Mouse (Mus musculus) layer of hippocampus, postnatal 14 days (tissue): ENCODE measurements at regions not wholly inside any gene's neighbourhood (a gene's known extent, or its start where the extent isn't known, plus 50 kb on each side); places are given as distances from the start of the nearest gene placed in this dataset.
"Not testable (repeated sequence)": the region's sequence is repeated elsewhere in the genome, so short reads cannot be mapped to it uniquely, and the experiment has no call there.

ENCODE experiments used
- DNase-seq, 2 experiments: peaks; one replicate each; pipeline ENCODE4 v3.0.0; 2021 to 2022; ENCODE audit warnings: low spot score in 2 of 2, mixed read lengths in 1 of 2

- DNase-seq, result not testable (repeated sequence)
Observed at GRCm38 (mm10) chr17:10150403-10150689, 169.3 kb downstream of the Qk start.

- DNase-seq, result peak in 1 of 2 experiments; percentile 6
Observed at GRCm38 (mm10) chr17:10149682-10150402, 169.8 kb downstream of the Qk start.

GRCm38 (mm10) chr17:10147106-10147505 is 172.5 kb downstream of the Qk start:
- DNase-seq, result no peak

DNA sequence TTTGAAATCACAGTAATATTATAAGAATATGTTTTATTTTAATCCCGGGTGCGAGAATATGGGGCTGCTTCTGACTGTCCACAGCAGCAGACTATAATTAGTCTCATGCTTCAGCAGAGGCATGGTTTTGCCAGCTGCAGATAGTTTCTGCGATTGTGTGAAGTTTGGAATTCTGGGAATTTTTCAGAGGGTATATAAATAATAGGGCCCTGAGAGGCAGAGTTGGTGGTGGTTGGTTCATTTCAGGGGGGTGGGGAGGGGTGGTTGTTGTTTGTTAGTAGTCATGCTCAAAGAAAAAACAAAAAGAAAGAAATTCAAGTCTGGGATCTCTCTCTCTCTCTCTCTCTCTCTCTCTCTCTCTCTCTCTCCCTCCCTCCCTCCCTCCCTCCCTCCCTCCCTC is 173.1 kb downstream of the Qk start:
- DNase-seq, result no peak

DNA sequence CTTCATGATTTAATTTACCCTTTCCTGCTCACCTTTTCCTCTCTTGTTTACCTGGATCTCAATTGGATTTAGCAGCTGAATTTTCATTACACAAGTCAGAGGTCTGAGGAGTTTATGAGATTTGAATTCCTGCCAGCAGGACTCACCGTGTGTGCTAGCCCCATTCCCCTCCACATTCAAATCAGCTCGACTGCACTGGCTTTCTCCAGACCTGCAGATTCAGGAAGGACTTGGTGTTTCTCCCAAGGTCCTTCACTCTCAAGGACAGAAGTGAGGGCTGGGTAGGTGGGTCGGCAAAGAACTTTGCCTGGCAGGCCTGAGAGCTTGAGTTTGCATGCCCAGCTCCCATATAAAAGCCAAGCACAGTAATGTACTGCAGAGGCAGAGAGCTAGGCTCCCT is 180.8 kb downstream of the Qk start:
- no peak for DNase-seq

DNA sequence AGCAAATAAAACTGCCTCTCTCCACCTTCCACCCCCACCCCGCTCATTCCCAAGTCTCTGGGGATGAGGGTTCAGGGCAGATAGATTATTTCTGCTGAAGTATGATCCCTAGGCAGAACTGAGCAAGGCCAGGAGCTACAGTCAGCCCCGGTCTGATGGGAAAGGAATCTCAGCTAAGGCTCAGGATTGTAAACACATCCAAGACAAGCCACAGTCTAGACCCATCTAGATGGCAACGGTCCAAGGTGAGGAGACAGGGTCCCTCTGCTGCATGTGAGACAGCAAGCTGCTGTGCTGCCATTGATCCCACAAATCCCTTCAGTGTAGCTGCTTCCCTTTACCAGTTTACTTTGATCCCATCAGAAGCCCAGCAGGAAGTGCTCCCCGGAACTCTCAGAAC is 181.3 kb downstream of the Qk start:
- no peak for DNase-seq

GRCm38 (mm10) chr17:10135111-10135510 is 184.5 kb downstream of the Qk start:
- DNase-seq, result no peak

DNA sequence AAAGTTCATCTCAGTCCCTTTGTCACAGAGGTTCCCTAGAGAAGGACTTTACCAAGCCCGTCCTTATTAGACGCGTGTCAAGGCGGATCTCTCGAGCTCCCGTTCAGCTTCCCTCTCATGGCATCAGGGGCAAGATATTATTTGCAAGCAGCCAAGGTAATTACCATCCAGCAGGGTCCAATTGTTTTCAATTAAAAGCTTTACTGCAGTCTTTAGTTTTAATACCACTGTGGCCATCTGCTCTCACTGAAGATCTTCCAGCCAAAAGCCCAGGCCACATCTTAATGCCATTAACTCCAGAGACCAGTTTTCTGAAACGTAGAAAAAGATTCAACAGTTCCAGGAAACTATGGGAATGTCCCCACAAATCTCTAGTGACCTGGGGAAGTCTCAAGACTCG is 191.1 kb downstream of the Qk start:
- no peak for DNase-seq

- no peak for DNase-seq
Observed at GRCm38 (mm10) chr17:10122411-10122810, 197.2 kb downstream of the Qk start.

DNA sequence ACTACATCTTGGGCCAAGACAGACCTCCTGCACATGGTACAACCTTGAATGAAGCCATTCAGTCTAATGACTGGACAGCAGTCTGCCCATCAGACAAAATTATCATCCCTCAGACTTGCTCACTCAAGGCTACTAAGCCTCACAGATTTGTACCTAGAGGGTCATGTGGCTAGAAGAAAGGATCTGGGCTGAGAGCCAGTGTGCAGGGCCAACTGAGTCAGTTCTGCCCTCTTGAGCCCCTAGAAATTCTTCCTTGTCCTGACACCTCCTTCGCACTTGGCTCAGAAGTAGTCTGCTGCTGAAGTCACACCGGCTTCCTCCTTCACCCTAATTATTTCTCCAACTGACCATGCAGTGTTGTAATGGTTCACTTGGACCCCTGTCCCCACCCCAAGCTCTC is 207.5 kb downstream of the Qk start:
- no peak for DNase-seq

GRCm38 (mm10) chr17:10110375-10110675 is 209.3 kb downstream of the Qk start:
- no peak for DNase-seq

DNA sequence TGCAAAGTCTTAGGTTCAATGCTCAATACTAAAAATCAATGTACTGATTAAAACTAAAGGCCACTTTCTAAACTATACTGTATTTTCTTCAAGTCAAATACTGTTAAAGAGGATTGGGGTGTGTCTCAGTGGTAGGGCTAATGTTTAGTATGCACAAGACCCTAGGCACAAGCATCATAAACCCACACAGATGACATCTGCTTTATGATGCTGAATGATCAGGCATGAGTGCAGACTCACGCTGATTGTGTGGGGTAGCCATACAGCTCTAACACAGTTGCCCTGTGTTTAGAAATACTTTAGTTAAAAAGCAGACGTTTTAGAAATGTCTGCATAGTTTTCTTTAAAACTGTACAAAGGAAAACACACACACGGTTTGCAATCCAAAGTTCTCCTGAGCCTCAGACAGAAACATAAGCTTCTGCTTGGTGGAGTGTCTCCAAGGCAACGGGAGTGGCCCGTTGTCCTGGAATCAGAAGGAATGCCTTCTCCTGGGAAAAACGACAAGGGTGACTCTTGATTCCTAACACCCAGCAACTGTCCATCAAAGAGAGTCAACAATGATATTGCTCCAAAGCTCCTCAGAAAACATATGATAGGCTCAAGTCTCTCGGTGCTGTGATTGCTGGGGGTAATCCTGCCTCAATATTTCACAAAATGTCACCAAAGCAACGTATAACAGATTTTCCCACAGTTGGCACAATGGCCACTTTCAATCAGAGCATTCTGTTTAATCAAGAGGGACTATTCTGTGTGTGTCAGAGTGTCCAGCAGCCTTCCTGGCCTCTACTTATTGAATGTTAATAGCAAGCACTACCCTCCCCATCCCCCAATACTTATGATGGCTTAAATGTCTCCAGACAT is 209.9 kb downstream of the Qk start:
- DNase-seq, result no peak

GRCm38 (mm10) chr17:10105299-10105698 is 214.4 kb downstream of the Qk start:
- no peak for DNase-seq

- no peak for DNase-seq
Observed at GRCm38 (mm10) chr17:10098199-10098598, 221.5 kb downstream of the Qk start.

- peak in 1 of 2 experiments; percentile 64 for DNase-seq
Observed at GRCm38 (mm10) chr17:10097691-10098090, 222.0 kb downstream of the Qk start.

DNA sequence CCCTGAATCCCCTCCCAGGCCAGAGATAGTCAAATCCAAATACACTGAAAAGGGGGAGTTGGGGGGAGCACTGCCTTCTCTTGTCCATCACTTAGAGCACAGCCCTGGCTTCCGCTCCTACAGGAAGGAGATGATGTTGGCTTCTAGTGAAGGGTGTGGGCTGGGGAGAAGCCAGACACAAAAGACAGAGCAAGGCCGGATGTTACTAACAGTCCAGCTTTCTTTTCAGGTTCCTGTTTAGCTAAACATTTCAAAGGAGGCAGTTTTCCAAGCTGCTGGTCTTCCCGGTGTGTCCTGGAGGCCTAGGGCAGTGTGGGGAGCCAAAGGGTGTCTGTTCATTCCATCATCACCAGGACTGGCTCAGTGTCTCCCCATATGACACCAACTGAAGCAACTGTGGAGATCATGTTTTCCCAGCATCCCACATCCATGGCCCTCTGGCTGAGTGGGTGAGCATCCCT is 223.8 kb downstream of the Qk start:
- no peak for DNase-seq

DNA sequence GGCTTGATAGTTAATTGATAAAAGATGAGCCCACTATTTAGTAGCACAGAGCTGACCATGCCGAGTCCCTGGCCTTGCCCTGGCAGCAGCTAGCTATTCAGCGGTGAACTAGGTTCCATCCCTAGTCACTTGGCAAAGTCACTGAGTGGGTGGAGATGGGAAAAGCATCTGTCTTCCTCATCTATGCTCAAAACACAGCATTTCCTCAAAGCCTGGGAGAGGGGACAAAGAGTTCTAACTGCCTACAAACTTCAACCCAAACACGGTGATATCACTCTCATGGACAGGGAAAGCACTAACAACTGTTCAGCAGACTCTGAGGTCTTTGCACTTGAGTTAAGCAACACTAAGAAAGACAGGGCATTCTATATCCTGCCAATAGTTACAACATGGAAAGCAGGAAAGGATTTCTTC is 225.5 kb downstream of the Qk start:
- no peak for DNase-seq

GRCm38 (mm10) chr17:10093437-10094107 is 226.1 kb downstream of the Qk start:
- DNase-seq, result no peak

DNA sequence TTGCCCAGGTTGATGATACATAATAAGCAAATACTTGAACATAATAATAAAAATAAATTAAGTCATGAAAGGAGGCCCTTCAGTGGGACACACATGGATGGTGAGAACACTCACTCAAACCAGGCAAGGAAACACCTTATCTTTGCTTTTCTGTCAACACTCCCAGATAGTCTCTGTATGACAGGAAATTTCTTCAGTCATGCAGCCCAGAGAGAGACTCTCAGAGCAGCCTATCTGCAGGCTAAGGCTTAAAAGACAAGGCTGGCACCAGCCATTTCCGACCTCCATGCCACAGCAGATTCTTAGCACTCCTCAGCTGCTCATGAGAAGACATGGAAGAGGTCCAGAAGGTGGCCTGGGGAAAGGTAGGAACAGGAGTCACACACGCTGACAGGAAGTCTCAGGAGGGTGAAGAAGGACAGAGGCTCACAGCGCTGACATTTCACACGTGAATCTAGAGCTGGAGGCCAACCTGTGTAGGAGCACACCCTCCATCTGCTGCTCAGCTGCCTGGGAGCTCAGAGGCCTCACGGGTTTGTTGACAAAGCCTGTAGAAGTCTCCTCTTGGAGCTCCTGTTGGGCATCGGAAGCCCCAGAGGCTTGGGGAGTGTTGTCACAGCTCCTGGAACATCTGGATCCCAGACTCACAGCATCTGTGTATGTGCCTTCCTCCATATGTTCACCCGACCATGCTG is 232.3 kb downstream of the Qk start:
- no peak for DNase-seq

DNA sequence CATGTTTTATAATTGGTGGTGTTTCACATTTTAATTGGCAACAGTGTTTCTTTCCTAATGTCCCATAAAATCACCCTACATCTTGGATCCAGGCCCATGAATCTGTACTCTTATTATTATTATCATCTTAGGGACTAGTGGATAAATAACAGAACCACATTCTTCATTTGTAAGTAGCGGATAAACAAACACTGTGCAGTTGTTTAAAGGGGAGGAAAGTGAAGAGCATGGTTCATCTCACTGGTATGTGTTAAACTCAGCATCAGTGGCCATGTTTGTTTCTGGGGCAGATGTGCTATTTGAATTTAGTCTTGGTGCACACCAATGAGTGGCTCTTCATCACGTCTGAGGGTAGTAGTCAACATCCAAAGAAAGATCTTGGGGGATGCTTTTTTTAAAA is 233.1 kb downstream of the Qk start:
- no peak for DNase-seq

- DNase-seq, result peak in 1 of 2 experiments; percentile 24
Observed at GRCm38 (mm10) chr17:10086132-10086531, 233.5 kb downstream of the Qk start.

- DNase-seq, result peak; percentile 40 to 53
Observed at GRCm38 (mm10) chr17:10081721-10082120, 237.9 kb downstream of the Qk start.
